Mouse (Mus musculus) frontal cortex, postnatal 10 days (tissue): ENCODE data around the gene Nipal3.

Experiments used
- DNase-seq, 2 experiments: peaks; one replicate each; pipeline ENCODE4 v3.0.0; 2022; ENCODE audit warnings: low spot score in 2 of 2, mixed read lengths in 1 of 2

Gene Nipal3

GRCm38 (mm10) chr4:135434395-135434789 lies 60.4 kb downstream of the Nipal3 start:
- DNase-seq: no peak

GRCm38 (mm10) chr4:135433443-135434394 lies 61.1 kb downstream of the Nipal3 start, which contains the start of gene Rcan3:
Gene Rcan3, minus strand, starts transcription at chr4:135433853.
- DNase-seq: peak; percentile 44 to 62

- peak; percentile 22 to 23 for DNase-seq
Observed at GRCm38 (mm10) chr4:135433086-135433442, 61.8 kb downstream of the Nipal3 start.

GRCm38 (mm10) chr4:135429990-135430760 lies 64.7 kb downstream of the Nipal3 start:
- DNase-seq: no peak

GRCm38 (mm10) chr4:135429383-135429782 lies 65.5 kb downstream of the Nipal3 start:
- DNase-seq: no peak

GRCm38 (mm10) chr4:135426587-135426986 lies 68.3 kb downstream of the Nipal3 start:
- no peak for DNase-seq

GRCm38 (mm10) chr4:135425625-135426024 lies 69.2 kb downstream of the Nipal3 start:
- peak; percentile 47 to 52 for DNase-seq

- DNase-seq: no peak
Observed at GRCm38 (mm10) chr4:135420961-135421360, 73.9 kb downstream of the Nipal3 start.

- DNase-seq: no peak
Observed at GRCm38 (mm10) chr4:135420416-135420815, 74.4 kb downstream of the Nipal3 start.

- no peak for DNase-seq
Observed at GRCm38 (mm10) chr4:135419996-135420395, 74.8 kb downstream of the Nipal3 start.

GRCm38 (mm10) chr4:135416367-135416766 lies 78.5 kb downstream of the Nipal3 start:
- no peak for DNase-seq

GRCm38 (mm10) chr4:135413491-135413890 lies 81.3 kb downstream of the Nipal3 start:
- no peak for DNase-seq

- DNase-seq: peak in 1 of 2 experiments; percentile 24
Observed at GRCm38 (mm10) chr4:135411633-135412032, 83.2 kb downstream of the Nipal3 start.

GRCm38 (mm10) chr4:135406180-135406579 lies 88.7 kb downstream of the Nipal3 start:
- peak; percentile 44 to 52 for DNase-seq

GRCm38 (mm10) chr4:135404916-135405315 lies 89.9 kb downstream of the Nipal3 start:
- DNase-seq: no peak

- no peak for DNase-seq
Observed at GRCm38 (mm10) chr4:135404048-135404447, 90.8 kb downstream of the Nipal3 start.

- no peak for DNase-seq
Observed at GRCm38 (mm10) chr4:135401881-135402280, 93.0 kb downstream of the Nipal3 start.

GRCm38 (mm10) chr4:135397991-135398390 lies 96.8 kb downstream of the Nipal3 start, which contains the start of gene Ncmap:
Gene Ncmap, minus strand, starts transcription at chr4:135398227.
- no peak for DNase-seq

GRCm38 (mm10) chr4:135397551-135397950 lies 97.3 kb downstream of the Nipal3 start:
- no peak for DNase-seq

GRCm38 (mm10) chr4:135396303-135396702 lies 98.5 kb downstream of the Nipal3 start:
- no peak for DNase-seq
